Mouse (Mus musculus) neural tube, embryonic 11.5 days (tissue): ENCODE data around the gene Psmc5. TPM values are rescaled to one million over a fixed set of nuclear protein-coding genes. Genes with fewer than 3 reads are reported as not detected.

Experiments used
- ATAC-seq: fragments of 200-750 bp; cut with Nextera tagmentation; 2 replicates; pipeline ENCODE4 v1.8.0; 2017; ENCODE audit warnings: moderate number of reproducible peaks, mild to moderate bottlenecking, moderate TSS enrichment, moderate library complexity; ENCODE audit not compliant: insufficient read depth, low FRiP score, low TSS enrichment
- DNase-seq: peaks from one replicate; pipeline ENCODE4 v3.0.0-alpha.2; 2015; ENCODE audit warnings: low spot score
- H3K27ac ChIP-seq: fragments of 300-500 bp; sonication (generic); 2 replicates; pipeline ENCODE4 v1.5.1; 2014; ENCODE audit warnings: low read depth, mild to moderate bottlenecking, low read length
- H3K27me3 ChIP-seq: fragments of 300-500 bp; sonication (generic); 2 replicates; pipeline ENCODE4 v1.6.1; 2014; ENCODE audit warnings: mild to moderate bottlenecking, low read length, mixed read lengths; ENCODE audit not compliant: control insufficient read depth, insufficient read depth
- H3K36me3 ChIP-seq: fragments of 300-500 bp; sonication (generic); 2 replicates; pipeline ENCODE4 v1.6.1; 2014; ENCODE audit warnings: mild to moderate bottlenecking, low read length, moderate library complexity, mixed read lengths; ENCODE audit not compliant: control insufficient read depth, insufficient read depth
- H3K4me1 ChIP-seq: fragments of 300-500 bp; sonication (generic); 2 replicates; pipeline ENCODE4 v1.6.1; 2014; ENCODE audit warnings: low read length, mixed read lengths; ENCODE audit not compliant: control insufficient read depth, insufficient read depth
- H3K4me2 ChIP-seq: fragments of 300-500 bp; sonication (generic); 2 replicates; pipeline ENCODE4 v1.6.1; 2014; ENCODE audit warnings: low read depth, mild to moderate bottlenecking, moderate library complexity
- H3K4me3 ChIP-seq: fragments of 300-500 bp; sonication (generic); 2 replicates; pipeline ENCODE4 v1.5.1; 2014; ENCODE audit warnings: low read depth, low read length
- H3K9ac ChIP-seq: fragments of 300-500 bp; sonication (generic); 2 replicates; pipeline ENCODE4 v1.6.1; 2014; ENCODE audit warnings: mild to moderate bottlenecking, low read length
- H3K9me3 ChIP-seq: fragments of 300-500 bp; sonication (generic); 2 replicates; pipeline ENCODE4 v1.6.1; 2016; ENCODE audit warnings: low read length; ENCODE audit not compliant: control insufficient read depth
- WGBS: fragments of 180-500 bp; shearing (Covaris S2); extraction: QIAGEN DNeasy Blood & Tissue Kit; methylation state at CpG from one replicate; pipeline ENCODE4 v1.1.7; 2014; 5-methylcytosine and 5-hydroxymethylcytosine counted together
- polyA plus RNA-seq: library from polyadenylated mRNA; unstranded; fragments of >200 nt; fragmentation: Nextera tagmentation; extraction: Ambion mirVana; gene quantifications from 2 replicates; pipeline ENCODE4 v1.2.1, GENCODE M21; 2014

Psmc5 gene
- polyA plus RNA-seq, 1 experiment from 2014 or later: 431 TPM

GRCm38 (mm10) chr11:106266431-106266830 lies 10.5 kb downstream of the Psmc5 start:
- 92% methylated on average over 10 of the region's 10 CpGs for WGBS
- H3K4me1 ChIP-seq: peaks cover 30% of the 10 kb centered on the region
- H3K9me3 ChIP-seq: no peaks in the 10 kb centered on the region
- H3K9ac ChIP-seq: no peak overlapping the region
- H3K4me2 ChIP-seq: no peak overlapping the region
- no peak for ATAC-seq
- peaks cover 43% of the 10 kb centered on the region for H3K36me3 ChIP-seq
- H3K4me3 ChIP-seq: no peak overlapping the region
- no peaks in the 10 kb centered on the region for H3K27me3 ChIP-seq
- DNase-seq: no peak
- H3K27ac ChIP-seq: no peak overlapping the region

GRCm38 (mm10) chr11:106267311-106267852 lies 11.4 kb downstream of the Psmc5 start:
- DNase-seq (no peak), ATAC-seq (no peak)
- peaks cover 37% of the 10 kb centered on the region for H3K36me3 ChIP-seq
- H3K9me3 ChIP-seq: no peaks in the 10 kb centered on the region
- H3K4me1 ChIP-seq: peaks cover 35% of the 10 kb centered on the region
- no peak overlapping the region for H3K9ac ChIP-seq
- H3K27ac ChIP-seq: peak overlapping the region; percentile 87; the same call in 1 of the 2 replicates
- H3K4me2 ChIP-seq: no peak overlapping the region
- WGBS: 64% methylated on average over 14 of the region's 15 CpGs
- no peaks in the 10 kb centered on the region for H3K27me3 ChIP-seq
- H3K4me3 ChIP-seq: no peak overlapping the region

GRCm38 (mm10) chr11:106267871-106268270 lies 11.9 kb downstream of the Psmc5 start:
- Histone ChIP-seq H3K36me3 (peaks cover 33% of the 10 kb centered on the region), H3K27me3 (no peaks in the 10 kb centered on the region), H3K9me3 (no peaks in the 10 kb centered on the region), H3K4me3 (no peak overlapping the region), H3K4me2 (peak overlapping the region; percentile 30), H3K4me1 (peaks cover 35% of the 10 kb centered on the region), H3K9ac (no peak overlapping the region), H3K27ac (peak overlapping the region; percentile 87)
- no peak for DNase-seq
- no peak for ATAC-seq
- 54% methylated on average over 5 of the region's 5 CpGs for WGBS

DNA sequence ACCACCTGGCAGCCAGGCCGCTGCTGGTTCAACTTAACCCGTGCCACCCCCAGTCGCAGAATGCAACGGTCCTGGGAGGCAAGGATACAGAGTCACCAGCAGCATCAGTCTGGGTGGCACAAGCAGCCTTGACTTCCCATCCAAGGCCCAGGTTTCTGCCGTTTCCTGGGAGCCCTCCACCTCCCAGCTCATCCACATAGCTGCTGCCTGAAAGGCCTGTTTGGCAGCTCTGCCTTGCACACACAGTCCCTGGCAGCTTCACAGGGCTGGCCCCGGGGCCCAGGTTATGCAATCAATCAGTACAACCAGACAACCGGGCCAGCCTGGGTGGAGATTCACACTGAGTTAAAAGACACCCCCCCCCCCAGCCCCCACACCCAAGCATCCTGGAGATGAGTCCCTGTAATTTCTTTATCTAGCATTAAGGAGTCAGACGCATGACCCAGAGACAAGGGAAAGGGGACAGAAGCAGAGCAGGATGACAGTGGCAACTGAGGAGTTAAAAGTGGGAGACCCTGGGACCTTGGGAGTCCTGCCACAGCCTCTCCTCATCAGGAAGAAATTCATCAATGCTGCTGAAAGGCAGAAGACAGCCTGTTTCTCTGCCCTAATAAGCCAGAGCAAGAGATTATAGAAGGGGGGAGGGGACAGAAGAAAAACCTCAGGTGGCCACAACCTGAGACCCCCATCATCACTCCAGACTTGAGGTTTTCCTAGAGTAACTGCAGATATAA lies 12.5 kb downstream of the Psmc5 start:
- Histone ChIP-seq H3K4me1 (peaks cover 35% of the 10 kb centered on the region), H3K27ac (peak overlapping the region; percentile 87), H3K9ac (peak overlapping the region; percentile 33), H3K36me3 (peaks cover 29% of the 10 kb centered on the region), H3K9me3 (no peaks in the 10 kb centered on the region), H3K27me3 (no peaks in the 10 kb centered on the region), H3K4me3 (no peak overlapping the region), H3K4me2 (peak overlapping the region; percentile 30)
- peak; percentile 29 for DNase-seq
- WGBS: 39% methylated on average over 8 of the region's 8 CpGs
- ATAC-seq: no peak

GRCm38 (mm10) chr11:106269060-106269431 lies 13.1 kb downstream of the Psmc5 start:
- Histone ChIP-seq H3K9me3 (no peaks in the 10 kb centered on the region), H3K27me3 (no peaks in the 10 kb centered on the region), H3K4me3 (no peak overlapping the region), H3K27ac (peak overlapping the region; percentile 87), H3K36me3 (peaks cover 24% of the 10 kb centered on the region), H3K9ac (no peak overlapping the region), H3K4me2 (peak overlapping the region; percentile 30; the same call in 1 of the 2 replicates), H3K4me1 (peaks cover 35% of the 10 kb centered on the region)
- ATAC-seq (no peak), DNase-seq (peak; percentile 66)
- whole genome bisulfite sequencing: 33% methylated on average over 3 of the region's 3 CpGs

- Histone ChIP-seq H3K36me3 (peaks cover 9% of the 10 kb centered on the region; the same call in 1 of the 2 replicates), H3K9me3 (no peaks in the 10 kb centered on the region), H3K4me1 (peaks cover 39% of the 10 kb centered on the region), H3K4me3 (peak overlapping the region; percentile 97), H3K9ac (peak overlapping the region; percentile 97), H3K4me2 (peak overlapping the region; percentile 79), H3K27ac (peak overlapping the region; percentile 87; the same call in 1 of the 2 replicates), H3K27me3 (no peaks in the 10 kb centered on the region)
- 43% methylated on average over 5 of the region's 5 CpGs for WGBS
- DNase-seq (no peak), ATAC-seq (no peak)
These were observed 15.3 kb downstream of the Psmc5 start for GRCm38 (mm10) chr11:106271131-106271793.

GRCm38 (mm10) chr11:106271794-106272643 lies 16.1 kb downstream of the Psmc5 start:
- Histone ChIP-seq H3K36me3 (peaks cover 4% of the 10 kb centered on the region; the same call in 1 of the 2 replicates), H3K27me3 (no peaks in the 10 kb centered on the region), H3K4me1 (peaks cover 39% of the 10 kb centered on the region), H3K27ac (peak overlapping the region; percentile 87), H3K4me3 (peak overlapping the region; percentile 97), H3K4me2 (peak overlapping the region; percentile 79), H3K9me3 (no peaks in the 10 kb centered on the region), H3K9ac (peak overlapping the region; percentile 97)
- WGBS: 2% methylated on average over 41 of the region's 41 CpGs
- DNase-seq: peak; percentile 51
- peak; percentile 53 for ATAC-seq

DNA sequence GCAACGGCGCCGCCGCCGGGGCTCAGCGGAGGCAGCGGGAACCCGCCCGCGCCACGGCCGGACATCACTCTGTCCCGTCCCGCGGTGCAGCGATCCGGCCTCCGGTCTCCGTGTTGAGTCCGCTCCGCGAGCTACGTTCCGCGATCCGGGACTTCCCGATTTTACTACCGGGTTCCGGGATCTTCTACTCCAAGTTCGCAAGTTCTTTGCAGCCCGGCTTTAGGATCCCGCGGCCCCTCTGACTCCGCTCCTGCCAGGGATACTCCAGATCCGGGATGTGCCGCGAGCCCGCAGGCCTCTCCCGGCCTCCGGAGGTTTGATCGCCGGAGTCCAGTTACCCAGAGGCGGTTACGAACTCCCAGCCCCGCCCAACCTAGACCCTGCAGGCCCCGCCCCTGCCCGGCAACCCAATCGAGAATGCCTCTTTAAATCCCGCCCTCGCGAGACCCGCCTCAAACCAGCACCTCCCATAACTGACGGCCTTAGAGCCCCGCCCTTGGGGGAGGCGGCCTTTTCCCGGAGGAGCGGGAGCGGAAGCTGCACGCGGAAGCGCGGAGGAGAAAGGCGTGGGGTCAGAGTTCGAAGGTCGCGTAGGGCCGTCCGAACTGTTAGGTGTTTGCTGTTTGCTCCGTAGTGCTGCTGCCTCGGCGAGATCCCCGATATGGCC lies 16.8 kb downstream of the Psmc5 start, which contains the start of gene Smarcd2:
Smarcd2 (minus strand) TSS at position 329 of the 667 bp plus-strand sequence.
- ATAC-seq (peak; percentile 91), DNase-seq (peak; percentile 100)
- H3K4me3 ChIP-seq: peak within 1 kb of the TSS; percentile 97
- H3K36me3 ChIP-seq: no peaks in the 10 kb centered on the region
- no peaks in the 10 kb centered on the region for H3K9me3 ChIP-seq
- H3K4me2 ChIP-seq: peak within 1 kb of the TSS; percentile 79
- WGBS: under 1% methylated on average over 56 of the region's 72 CpGs
- peak within 1 kb of the TSS; percentile 97 for H3K9ac ChIP-seq
- H3K27ac ChIP-seq: peak within 1 kb of the TSS; percentile 87
- H3K4me1 ChIP-seq: peaks cover 33% of the 10 kb centered on the region
- H3K27me3 ChIP-seq: no peaks in the 10 kb centered on the region
